Comparison of ENCODE assay signal across 1 mouse cellular context in genomic region chr9:111234701-111235100, GRCm38 (mm10).
TF ChIP-seq lines count a peak whose summit lies in the region.

No protein-coding gene starts in this region.

TF ChIP-seq in MEL, 35 proteins besides CTCF, POLR2A, EP300 and RAD21 (continued from another document):
- TF ChIP-seq ETS1 (IDR thresholded peaks at IDR 0.05; ENCODE audit: low read depth, low read length) (no peak), POLR2AphosphoS2 (IDR thresholded peaks at IDR 0.05; ENCODE audit: low read length) (no peak), MEF2A (IDR thresholded peaks at IDR 0.05; ENCODE audit: extremely low read depth, insufficient replicate concordance, low read depth, low read length, poor library complexity, severe bottlenecking) (no peak), TAL1 (IDR thresholded peaks at IDR 0.05; ENCODE audit: low read length) (no peak), NRF1 (IDR thresholded peaks at IDR 0.05; ENCODE audit: insufficient read depth, low read depth, low read length, poor library complexity, severe bottlenecking) (no peak), MAZ (IDR thresholded peaks at IDR 0.05; ENCODE audit: low read depth, low read length) (no peak)
